Mouse (Mus musculus) thymus, adult 2 months (tissue): Measurements from ENCODE around the gene Ccser1. TPM values are rescaled to one million over a fixed set of nuclear protein-coding genes. Genes with fewer than 3 reads are reported as not detected.

Source experiments
- DNase-seq: peaks from one replicate; pipeline ENCODE4 v3.0.0; 2021
- H3K27ac ChIP-seq: fragments of 200-500 bp; 2 replicates; pipeline ENCODE4 v1.5.1; 2012; ENCODE audit warnings: low read length, control low read depth; ENCODE audit not compliant: control insufficient read depth, insufficient read depth
- H3K27me3 ChIP-seq: fragments of 200-500 bp; 2 replicates; pipeline ENCODE4 v1.6.1; 2012; ENCODE audit warnings: mild to moderate bottlenecking, low read length, moderate library complexity, mixed read lengths; ENCODE audit not compliant: control insufficient read depth, insufficient read depth
- H3K36me3 ChIP-seq: fragments of 200-500 bp; 2 replicates; pipeline ENCODE4 v1.6.1; 2012; ENCODE audit warnings: mild to moderate bottlenecking, low read length, moderate library complexity; ENCODE audit not compliant: control insufficient read depth, insufficient read depth
- H3K4me1 ChIP-seq: fragments of 200-500 bp; replicated peaks from 2 replicates; pipeline ENCODE4 v1.6.1; 2012; ENCODE audit warnings: low read length; ENCODE audit not compliant: control insufficient read depth, insufficient read depth
- H3K4me3 ChIP-seq: fragments of 200-500 bp; 2 replicates; pipeline ENCODE4 v1.5.1; 2012; ENCODE audit warnings: mild to moderate bottlenecking, low read length, control low read depth, moderate library complexity; ENCODE audit not compliant: control insufficient read depth, insufficient read depth
- CTCF ChIP-seq: fragments of 200-500 bp; IDR thresholded peaks from 2 replicates; pipeline ENCODE4 v1.5.1; 2012; ENCODE audit warnings: mild to moderate bottlenecking, control low read depth, low read length, moderate library complexity, borderline replicate concordance; ENCODE audit not compliant: control insufficient read depth, poor library complexity, insufficient read depth; ENCODE audit errors: extremely low read depth
- POLR2A ChIP-seq: fragments of 200-500 bp; IDR thresholded peaks from 2 replicates; pipeline ENCODE4 v1.6.1; 2012; ENCODE audit warnings: mild to moderate bottlenecking, low read length, control low read depth, moderate library complexity; ENCODE audit not compliant: control insufficient read depth, poor library complexity, insufficient read depth; ENCODE audit errors: extremely low read depth
- WGBS: fragments of 180-500 bp; shearing (Covaris S2); methylation state at CpG from one replicate; pipeline ENCODE4 v1.1.7; 2018; 5-methylcytosine and 5-hydroxymethylcytosine counted together
- polyA plus RNA-seq: library from polyadenylated mRNA; depleted of rRNA; stranded (reverse); fragments of >200 nt; gene quantifications from 2 replicates; pipeline ENCODE4 v1.2.3, GENCODE M21; 2012

Ccser1 gene
- polyA plus RNA-seq, 1 experiment: 1.6 TPM

DNA sequence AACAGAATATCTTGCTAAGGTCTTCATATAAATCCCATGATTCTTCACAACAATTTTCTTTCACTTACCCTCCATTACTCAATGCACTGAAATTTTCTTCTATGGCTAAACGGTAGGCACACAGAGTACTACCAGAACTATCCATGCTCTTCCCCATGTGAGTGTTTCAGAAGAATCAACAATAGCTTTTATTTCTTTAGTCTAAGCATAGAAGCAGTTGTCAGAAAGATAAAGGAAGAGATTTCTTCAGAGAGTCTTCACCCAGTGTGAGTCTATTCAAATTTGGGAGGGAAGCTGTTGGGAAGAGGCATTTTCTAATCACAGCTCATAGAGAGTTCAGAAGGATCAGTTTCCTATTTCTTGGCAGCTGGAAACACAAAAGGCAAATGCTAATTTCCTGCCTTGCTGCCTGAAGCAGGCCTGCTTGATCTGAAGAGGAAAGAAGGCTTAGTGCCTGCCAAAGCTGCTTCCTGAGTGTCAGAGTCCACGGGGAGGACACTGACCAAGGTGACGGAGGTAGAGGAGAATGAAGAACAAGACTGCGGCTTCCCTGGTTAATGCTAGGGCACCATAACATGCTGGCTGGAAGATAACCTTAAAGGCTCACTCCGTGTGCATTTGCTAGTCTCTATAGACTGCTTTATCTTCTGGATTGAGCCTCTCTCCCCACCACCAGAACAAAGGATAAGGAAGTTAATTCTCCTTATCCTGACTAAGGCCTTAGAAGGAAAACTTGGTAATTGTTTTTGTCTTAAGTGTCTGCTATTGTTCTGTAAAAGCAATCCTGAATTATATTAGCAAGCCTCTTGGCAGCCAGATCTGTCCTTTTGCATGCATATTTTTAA, 251.0 kb downstream of the Ccser1 start:
- TF ChIP-seq CTCF (no peak), POLR2A (no peak)
- Histone ChIP-seq H3K4me3 (no peak overlapping the region), H3K27me3 (no peaks in the 10 kb centered on the region), H3K36me3 (no peaks in the 10 kb centered on the region), H3K27ac (no peak overlapping the region), H3K4me1 (no peaks in the 10 kb centered on the region)
- 60% methylated on average over 5 of the region's 5 CpGs for WGBS
- DNase-seq: no peak

DNA sequence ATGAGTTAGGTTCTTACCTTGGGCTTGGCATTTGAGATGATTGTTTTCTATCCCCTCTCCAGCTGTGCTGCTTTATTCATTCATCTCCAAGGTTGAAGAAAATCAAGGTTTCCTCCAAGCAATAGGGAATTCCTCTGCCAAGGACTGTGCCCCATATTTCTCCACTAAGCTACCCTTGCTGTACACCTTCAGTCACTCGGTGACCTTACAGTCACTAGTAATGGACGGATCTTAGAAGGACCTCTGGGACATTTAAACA, 251.5 kb downstream of the Ccser1 start:
- no peak overlapping the region for H3K4me3 ChIP-seq
- no peaks in the 10 kb centered on the region for H3K36me3 ChIP-seq
- TF ChIP-seq POLR2A (no peak), CTCF (no peak)
- no peaks in the 10 kb centered on the region for H3K27me3 ChIP-seq
- 89% methylated on average over 2 of the region's 2 CpGs for whole genome bisulfite sequencing
- no peak for DNase-seq
- H3K27ac ChIP-seq: no peak overlapping the region
- no peaks in the 10 kb centered on the region for H3K4me1 ChIP-seq

DNA sequence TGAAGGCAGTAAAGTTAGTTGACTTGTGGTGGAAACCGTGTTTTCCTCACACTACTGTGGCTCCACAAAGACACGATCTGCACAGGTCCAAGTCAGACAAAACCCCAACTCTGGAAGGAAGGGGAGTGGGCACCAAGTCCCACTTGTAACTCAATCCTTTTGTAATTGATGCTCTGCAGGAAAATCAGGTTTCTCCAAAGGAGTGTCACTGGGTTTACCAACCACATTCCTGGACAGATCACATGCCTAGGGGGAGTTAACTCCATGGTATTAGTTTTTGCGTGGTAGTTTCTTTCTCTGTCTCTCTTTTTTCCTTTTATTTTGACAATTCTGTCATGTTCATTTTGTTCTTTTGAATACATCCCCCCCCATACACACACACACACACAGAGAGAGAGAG, 252.0 kb downstream of the Ccser1 start:
- Histone ChIP-seq H3K27ac (no peak overlapping the region), H3K4me3 (no peak overlapping the region), H3K4me1 (no peaks in the 10 kb centered on the region), H3K36me3 (no peaks in the 10 kb centered on the region), H3K27me3 (no peaks in the 10 kb centered on the region)
- 96% methylated on average over 3 of the region's 3 CpGs for WGBS
- no peak for DNase-seq
- TF ChIP-seq CTCF: no peak
- no peak for TF ChIP-seq POLR2A

DNA sequence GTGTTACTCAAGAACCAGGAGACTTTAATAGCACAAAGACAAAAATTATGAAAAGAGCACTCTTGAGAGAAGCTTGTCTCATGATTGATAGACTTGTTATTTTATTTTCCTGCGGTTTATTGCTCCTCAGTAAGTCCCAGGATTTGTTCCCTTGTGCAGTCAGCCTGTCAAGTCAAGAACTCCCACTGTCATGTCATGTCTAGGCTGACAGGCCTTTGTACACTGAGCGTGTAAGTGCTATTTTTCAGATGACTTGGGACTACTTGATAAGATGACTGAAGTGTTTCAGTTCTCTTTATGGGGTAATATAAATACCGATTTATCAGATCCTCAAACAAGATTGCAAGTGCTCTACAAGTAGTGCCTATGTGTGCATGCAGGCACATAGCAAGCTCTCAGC, 252.6 kb downstream of the Ccser1 start:
- 88% methylated on average over 3 of the region's 3 CpGs for WGBS
- Histone ChIP-seq H3K4me1 (no peaks in the 10 kb centered on the region), H3K36me3 (no peaks in the 10 kb centered on the region), H3K4me3 (no peak overlapping the region), H3K27ac (no peak overlapping the region), H3K27me3 (no peaks in the 10 kb centered on the region)
- no peak for DNase-seq
- TF ChIP-seq POLR2A (no peak), CTCF (no peak)

DNA sequence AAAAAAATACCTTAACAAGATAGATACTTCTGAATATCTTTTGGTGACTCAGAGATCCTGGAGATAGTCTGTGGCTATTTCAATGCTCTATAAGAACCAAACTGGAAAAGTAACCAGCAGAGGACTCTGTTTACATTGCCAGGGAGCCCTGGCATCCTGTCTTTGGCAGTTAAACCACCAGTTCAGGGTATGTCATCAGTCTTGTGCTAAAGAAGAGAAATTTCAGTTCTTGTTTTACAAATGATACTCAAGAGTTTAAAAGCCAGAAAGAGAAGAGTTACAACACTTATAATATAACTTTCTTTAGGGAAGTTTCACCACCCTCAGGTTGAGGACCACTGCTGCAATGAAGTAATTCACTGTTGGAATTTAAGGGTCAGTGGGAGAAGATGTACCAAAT, 258.0 kb downstream of the Ccser1 start:
- Histone ChIP-seq H3K27ac (no peak overlapping the region), H3K4me1 (no peaks in the 10 kb centered on the region), H3K4me3 (no peak overlapping the region), H3K27me3 (no peaks in the 10 kb centered on the region), H3K36me3 (no peaks in the 10 kb centered on the region)
- no peak for DNase-seq
- TF ChIP-seq CTCF: no peak
- TF ChIP-seq POLR2A: no peak

DNA sequence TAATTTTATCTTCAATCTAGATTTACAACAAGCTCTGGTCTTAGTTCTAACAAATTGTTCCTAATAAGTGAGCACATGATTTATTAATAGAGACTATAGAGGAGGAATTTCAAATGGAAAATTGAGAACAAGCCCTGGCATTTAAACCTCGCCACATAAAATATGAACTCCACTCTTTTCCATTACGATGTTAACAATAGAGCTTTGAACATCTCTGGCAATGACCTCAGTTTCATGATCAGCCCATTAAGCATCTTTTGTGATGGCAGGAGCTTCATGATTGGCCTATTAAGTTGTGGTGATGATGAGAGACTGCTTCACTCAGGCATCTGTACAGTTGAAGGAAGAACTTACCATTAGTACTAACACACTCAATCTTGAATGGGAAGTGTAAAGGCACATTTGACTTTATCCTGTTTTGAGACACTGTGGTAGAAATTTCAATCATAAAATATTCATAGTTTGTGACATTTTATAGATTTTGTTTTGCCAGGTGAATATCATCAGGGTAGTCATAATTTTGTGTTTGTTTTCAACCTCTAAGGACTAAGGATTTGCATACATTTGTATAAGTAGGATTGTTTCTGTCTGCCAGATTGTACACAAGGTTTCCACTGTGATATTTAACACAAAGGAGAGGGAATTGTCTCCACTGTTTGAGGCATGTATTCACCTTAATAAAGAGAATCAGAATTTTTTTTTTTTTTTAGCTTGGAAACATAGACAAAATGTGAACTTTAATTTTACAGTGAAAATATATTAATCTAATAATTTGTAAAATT, 291.4 kb downstream of the Ccser1 start:
- H3K4me3 ChIP-seq: no peak overlapping the region
- 95% methylated on average over 2 of the region's 2 CpGs for whole genome bisulfite sequencing
- no peak overlapping the region for H3K27ac ChIP-seq
- H3K4me1 ChIP-seq: no peaks in the 10 kb centered on the region
- no peak for TF ChIP-seq CTCF
- TF ChIP-seq POLR2A: no peak
- no peak for DNase-seq
- no peaks in the 10 kb centered on the region for H3K36me3 ChIP-seq
- H3K27me3 ChIP-seq: no peaks in the 10 kb centered on the region

DNA sequence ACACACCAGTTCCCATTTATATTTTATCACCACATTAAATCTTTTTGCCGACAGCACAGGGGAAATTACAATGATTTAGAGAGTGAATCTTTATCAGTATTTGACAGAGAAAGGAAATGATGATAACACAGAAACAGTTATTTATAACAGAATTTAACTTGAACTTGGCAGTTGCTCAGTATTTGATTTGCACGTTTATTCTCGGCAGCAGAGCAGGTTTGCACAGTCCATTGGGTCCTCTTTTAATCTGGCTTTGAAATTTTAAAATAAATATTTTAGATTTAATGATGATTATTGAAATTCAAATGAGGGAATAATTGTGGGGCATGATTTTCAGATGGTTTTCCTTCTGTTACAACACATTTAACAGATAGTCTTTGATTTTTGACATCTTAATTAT, 305.2 kb downstream of the Ccser1 start:
- no peaks in the 10 kb centered on the region for H3K36me3 ChIP-seq
- no peaks in the 10 kb centered on the region for H3K4me1 ChIP-seq
- TF ChIP-seq POLR2A (no peak), CTCF (no peak)
- no peak overlapping the region for H3K27ac ChIP-seq
- no peak overlapping the region for H3K4me3 ChIP-seq
- WGBS: 21% methylated on average over 3 of the region's 3 CpGs
- H3K27me3 ChIP-seq: no peaks in the 10 kb centered on the region
- DNase-seq: no peak
